Mouse (Mus musculus) CD8-positive naive resting alpha-beta T cell, adult 2 months (primary cell): ENCODE data around the gene Hmgcs1.
A peak's percentile ranks its signal among the peaks of the same experiment; 100 is the strongest.
"Not testable (repeated sequence)": the region's sequence is repeated elsewhere in the genome, so short reads cannot be mapped to it uniquely, and the experiment has no call there.

Experiments used
- DNase-seq, 2 experiments: peaks; one replicate each; pipeline ENCODE4 v3.0.0; 2022; ENCODE audit warnings: low read depth in 2 of 2, low spot score in 2 of 2

The Hmgcs1 gene

GRCm38 (mm10) chr13:119690039-119690728 lies at the start of gene Hmgcs1:
Hmgcs1 (plus strand) TSS chr13:119690379.
- peak; percentile 92 to 95 for DNase-seq

GRCm38 (mm10) chr13:119640504-119640903 lies 49.7 kb upstream of the Hmgcs1 start:
- DNase-seq, result peak; percentile 23 to 35

- DNase-seq, result no peak
These were observed 49.0 kb upstream of the Hmgcs1 start for GRCm38 (mm10) chr13:119641145-119641544.

- DNase-seq, result no peak
These were observed 45.4 kb upstream of the Hmgcs1 start for GRCm38 (mm10) chr13:119644769-119645168.

GRCm38 (mm10) chr13:119646511-119646910 lies 43.7 kb upstream of the Hmgcs1 start:
- no peak for DNase-seq

GRCm38 (mm10) chr13:119648891-119649698 lies 41.1 kb upstream of the Hmgcs1 start:
- DNase-seq, result no peak

GRCm38 (mm10) chr13:119649699-119650046 lies 40.5 kb upstream of the Hmgcs1 start:
- no peak for DNase-seq

GRCm38 (mm10) chr13:119654734-119655133 lies 35.4 kb upstream of the Hmgcs1 start:
- DNase-seq, result no peak

- DNase-seq, result no peak
These were observed 33.9 kb upstream of the Hmgcs1 start for GRCm38 (mm10) chr13:119656246-119656645.

GRCm38 (mm10) chr13:119656846-119657416 lies 33.2 kb upstream of the Hmgcs1 start:
- DNase-seq, result no peak

- not testable (repeated sequence) for DNase-seq
These were observed 28.8 kb upstream of the Hmgcs1 start for GRCm38 (mm10) chr13:119661420-119661819.

- no peak for DNase-seq
These were observed 11.4 kb upstream of the Hmgcs1 start for GRCm38 (mm10) chr13:119678794-119679193.

- DNase-seq, result no peak
These were observed 10.5 kb upstream of the Hmgcs1 start for GRCm38 (mm10) chr13:119679721-119680120.

GRCm38 (mm10) chr13:119681161-119681560 lies 9.0 kb upstream of the Hmgcs1 start:
- peak in 1 of 2 experiments; percentile 14 for DNase-seq

GRCm38 (mm10) chr13:119684416-119685177 lies 5.6 kb upstream of the Hmgcs1 start:
- no peak for DNase-seq

- DNase-seq, result no peak
These were observed 505 bp upstream of the Hmgcs1 start for GRCm38 (mm10) chr13:119689709-119690038.

- DNase-seq, result no peak
These were observed 869 bp downstream of the Hmgcs1 start for GRCm38 (mm10) chr13:119690876-119691620.

GRCm38 (mm10) chr13:119691958-119692357 lies 1.8 kb downstream of the Hmgcs1 start:
- not testable (repeated sequence) for DNase-seq

GRCm38 (mm10) chr13:119695676-119696075 lies 5.5 kb downstream of the Hmgcs1 start:
- no peak for DNase-seq

- DNase-seq, result no peak
These were observed 6.3 kb downstream of the Hmgcs1 start for GRCm38 (mm10) chr13:119696496-119696895.

- no peak for DNase-seq
These were observed 8.3 kb downstream of the Hmgcs1 start for GRCm38 (mm10) chr13:119698436-119698835.
